Mouse (Mus musculus): ENCODE results near the gene Thsd4.

Gene Thsd4

GRCm38 (mm10) chr9:60141081-60141514 lies 380.7 kb downstream of the Thsd4 start:
- no peak for DNase-seq (ENCODE audit: low spot score)

DNA sequence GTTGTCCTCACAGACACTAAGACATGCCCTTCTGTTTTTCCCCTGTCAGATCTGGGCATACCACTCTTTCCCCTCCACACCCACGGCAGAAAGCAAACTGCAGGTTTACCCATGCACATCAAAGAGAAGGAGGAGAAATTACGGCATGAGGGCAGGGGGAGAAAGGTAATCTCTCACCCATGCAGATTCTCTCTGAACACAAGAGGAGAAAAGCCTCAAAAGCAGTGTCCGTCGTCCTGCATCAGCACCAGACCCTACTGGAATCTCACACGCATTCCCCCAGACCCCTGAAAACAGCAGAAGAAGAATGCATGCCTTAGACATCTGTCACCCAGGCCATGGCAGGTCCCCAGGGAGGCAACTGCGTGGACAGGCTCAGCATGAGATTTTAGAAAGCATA lies 381.4 kb downstream of the Thsd4 start:
- DNase-seq (ENCODE audit: low spot score), result no peak

DNA sequence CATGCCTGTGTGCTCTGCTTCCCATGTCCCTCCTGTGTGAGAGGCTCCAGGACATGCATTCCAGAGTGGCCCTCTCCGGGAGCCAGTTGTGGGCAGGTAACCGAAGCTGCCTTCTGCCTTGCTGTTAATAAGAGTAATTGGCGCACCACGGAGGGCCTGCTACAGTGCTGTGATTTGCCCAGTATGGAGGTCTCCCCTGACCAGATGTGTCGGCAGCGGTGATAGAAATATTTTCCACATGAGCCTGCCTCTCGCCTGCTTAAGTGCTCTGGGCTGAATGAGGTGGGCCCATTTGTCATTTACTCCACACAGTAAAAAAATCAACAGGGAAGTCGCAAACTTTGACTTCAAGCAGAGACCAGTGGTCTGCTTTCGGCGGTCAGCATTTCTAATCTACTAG lies 382.4 kb downstream of the Thsd4 start:
- DNase-seq (ENCODE audit: low spot score), result no peak

DNA sequence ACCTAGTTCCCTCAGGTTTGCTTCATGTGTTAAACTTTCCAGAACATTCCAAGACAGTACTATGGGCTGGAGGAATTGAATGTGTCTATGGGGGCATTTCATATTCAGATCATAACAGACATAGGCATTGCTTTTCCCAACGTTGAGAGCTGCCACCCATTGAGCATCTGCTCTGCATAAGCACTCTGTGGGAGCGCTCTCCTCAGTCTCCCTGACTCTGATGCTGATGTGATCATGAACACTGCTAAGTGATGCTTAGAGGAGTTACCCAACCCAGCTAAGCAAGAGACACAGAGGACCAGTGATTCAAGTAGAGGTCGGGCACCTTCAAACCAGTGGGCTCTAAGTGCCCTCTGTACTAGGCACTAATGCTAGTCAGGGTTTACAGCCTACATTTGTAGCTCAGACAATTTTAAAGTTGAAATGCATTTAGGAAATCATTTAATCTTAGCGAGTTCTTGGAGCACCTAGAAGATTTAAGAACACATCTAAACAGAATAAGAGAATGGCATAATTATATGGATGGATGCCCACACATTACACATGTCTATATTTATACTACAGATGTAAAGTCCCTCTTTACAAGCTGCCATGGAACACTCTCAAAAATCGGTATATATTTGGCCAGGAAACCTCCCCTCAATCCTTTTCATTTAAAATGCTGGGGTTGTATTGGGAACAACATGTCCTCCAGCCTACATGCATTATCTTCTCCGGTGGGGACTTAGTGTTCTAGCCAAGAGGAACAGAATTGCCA lies 392.4 kb downstream of the Thsd4 start:
- no peak for DNase-seq (ENCODE audit: low spot score)

- DNase-seq (ENCODE audit: low spot score), result no peak
Measured at GRCm38 (mm10) chr9:60126961-60127360, 394.9 kb downstream of the Thsd4 start.

GRCm38 (mm10) chr9:60124102-60124501 lies 397.7 kb downstream of the Thsd4 start:
- DNase-seq (ENCODE audit: low spot score), result no peak

DNA sequence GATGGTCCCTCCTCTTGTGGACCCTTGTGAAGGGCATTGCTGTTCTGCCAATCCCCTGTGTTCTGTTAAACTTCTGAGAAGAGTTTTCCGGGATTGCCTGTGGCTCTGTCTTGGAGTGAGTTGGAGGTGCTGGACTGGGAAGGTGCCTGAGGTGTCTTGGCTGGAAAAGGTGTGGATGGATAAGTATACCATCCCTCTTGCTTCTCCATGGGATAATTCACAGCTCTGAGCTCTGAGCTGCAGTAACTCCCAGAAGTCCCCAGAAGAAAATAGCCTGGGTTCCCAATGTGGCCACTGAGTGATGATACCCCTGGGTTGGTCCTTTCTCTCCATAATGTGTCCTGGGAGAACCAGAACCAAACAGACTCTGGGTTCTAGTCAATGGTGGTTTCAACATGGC lies 398.8 kb downstream of the Thsd4 start:
- no peak for DNase-seq (ENCODE audit: low spot score)

- DNase-seq (ENCODE audit: low spot score), result no peak
Measured at GRCm38 (mm10) chr9:60119846-60120245, 402.0 kb downstream of the Thsd4 start.

- no peak for DNase-seq (ENCODE audit: low spot score)
Measured at GRCm38 (mm10) chr9:60117831-60118230, 404.0 kb downstream of the Thsd4 start.

DNA sequence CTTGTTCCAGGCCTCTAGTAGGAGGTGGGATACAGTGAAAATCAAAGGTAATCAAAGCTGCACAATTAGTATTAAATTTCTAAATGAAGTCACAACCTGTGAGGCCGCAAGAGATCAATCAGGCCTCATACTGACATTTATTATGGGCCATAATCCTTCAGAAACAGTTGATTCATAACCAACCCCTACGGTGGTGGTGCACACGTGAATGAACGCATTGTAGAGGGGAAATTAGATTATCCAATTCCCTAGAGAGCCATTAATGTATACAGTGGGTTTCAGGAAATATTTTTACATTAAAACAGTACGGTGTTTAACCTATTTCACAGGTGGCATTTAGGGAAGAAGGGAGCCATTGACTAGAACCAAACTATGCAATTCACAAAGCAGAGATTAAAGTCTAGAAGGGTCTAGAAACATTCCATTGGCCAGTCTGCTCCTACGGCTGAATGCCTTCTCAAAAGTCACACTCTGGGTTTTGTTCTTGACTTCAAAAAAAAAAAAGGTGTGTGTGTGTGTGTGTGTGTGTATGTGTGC lies 406.1 kb downstream of the Thsd4 start:
- no peak for DNase-seq (ENCODE audit: low spot score)

GRCm38 (mm10) chr9:60115306-60115705 lies 406.5 kb downstream of the Thsd4 start:
- DNase-seq (ENCODE audit: low spot score), result no peak

GRCm38 (mm10) chr9:60110200-60110599 lies 411.6 kb downstream of the Thsd4 start:
- DNase-seq (ENCODE audit: low spot score), result no peak

DNA sequence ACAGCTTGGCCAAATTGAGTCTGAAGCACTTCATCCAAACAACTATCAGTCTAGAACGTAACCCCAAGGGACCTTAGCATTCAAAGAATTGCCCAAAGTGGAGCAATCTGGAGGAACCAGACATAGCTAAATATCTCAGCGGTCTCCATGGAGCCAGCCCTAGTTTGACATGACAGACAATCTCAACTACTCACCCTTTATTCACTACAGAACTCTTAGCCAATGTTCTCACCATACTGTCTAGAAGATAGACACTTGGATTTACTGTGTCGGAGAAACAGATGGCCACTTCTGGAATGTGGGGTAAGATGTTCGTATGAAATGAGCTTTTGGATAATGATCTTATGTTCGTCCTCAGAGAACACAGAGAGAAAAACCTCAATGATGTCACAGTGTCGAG lies 415.2 kb downstream of the Thsd4 start:
- no peak for DNase-seq (ENCODE audit: low spot score)

DNA sequence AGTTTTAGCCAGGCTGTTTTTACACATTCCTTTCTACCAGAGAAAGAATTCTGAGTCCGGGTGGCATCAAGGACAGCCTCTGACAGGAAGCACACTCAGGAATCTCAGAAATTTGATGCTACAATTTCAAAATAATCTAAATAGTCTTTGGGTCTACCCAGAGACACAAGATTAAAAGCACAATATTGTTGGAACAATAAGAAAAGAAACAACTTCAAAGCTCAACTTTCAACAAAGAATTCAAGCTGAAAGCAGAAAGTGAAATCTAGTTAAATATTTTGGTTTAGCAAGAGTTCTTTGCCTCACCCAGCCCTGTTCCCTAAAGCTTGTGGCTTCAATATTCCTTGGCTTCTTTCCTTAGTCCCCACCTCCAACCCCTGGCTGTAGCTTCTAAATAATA lies 415.7 kb downstream of the Thsd4 start:
- DNase-seq (ENCODE audit: low spot score), result no peak

DNA sequence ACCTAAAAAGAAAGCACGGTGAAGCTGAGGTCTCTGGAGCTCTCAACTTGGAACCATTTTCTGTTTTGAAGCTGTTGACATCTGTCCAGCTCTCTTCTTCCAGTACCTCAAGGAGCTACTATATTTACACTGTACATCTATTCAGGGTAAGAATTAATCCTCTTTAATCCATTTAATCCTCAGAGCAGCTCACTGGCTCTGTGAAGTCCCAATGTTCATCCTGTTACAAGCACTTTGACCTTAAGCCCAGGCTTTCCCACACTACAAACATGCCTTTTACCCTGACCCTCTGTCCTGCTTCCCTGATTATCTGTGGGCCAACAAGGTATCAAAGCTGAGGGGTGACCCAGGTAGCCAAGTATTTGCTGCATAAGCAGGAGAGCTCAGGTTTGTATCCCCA lies 427.6 kb downstream of the Thsd4 start:
- no peak for DNase-seq (ENCODE audit: low spot score)

DNA sequence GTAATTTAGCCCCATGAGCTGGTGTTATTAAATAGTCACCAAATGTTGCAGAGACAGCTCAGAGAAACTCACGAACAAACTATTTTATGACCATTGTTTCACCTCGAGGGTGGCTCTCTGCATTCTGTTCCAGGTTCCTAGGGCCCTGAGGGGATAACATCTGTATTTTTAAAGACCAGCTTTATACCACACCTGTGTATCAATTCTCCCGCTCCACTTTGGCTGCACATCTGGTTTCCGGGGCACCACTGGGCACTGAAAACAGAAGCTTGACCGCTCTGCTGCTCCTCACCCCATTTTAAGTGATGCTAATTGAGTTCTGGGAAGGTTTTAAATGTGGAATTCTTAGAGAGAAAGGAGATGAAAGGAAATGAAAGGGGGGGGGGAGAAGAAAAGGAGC lies 429.4 kb downstream of the Thsd4 start:
- DNase-seq (ENCODE audit: low spot score), result no peak

DNA sequence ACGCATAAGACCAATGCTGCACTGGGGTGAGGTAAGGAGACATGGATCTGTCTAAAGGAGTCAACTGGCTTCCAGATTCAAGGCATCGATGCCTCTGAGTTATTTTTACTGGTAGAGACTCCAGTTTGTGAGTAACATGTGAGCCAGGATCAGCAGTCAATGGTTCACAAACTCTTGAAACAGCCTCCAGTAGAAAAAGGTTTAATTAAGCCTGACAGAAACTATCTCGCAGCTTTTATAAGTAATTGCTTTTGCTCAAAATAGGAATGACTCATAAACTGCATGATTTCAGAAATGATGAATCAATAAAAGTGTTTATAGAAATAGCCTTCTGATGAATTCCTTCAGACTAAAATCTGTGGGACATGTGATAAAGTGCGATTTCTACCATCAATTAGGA lies 432.4 kb downstream of the Thsd4 start:
- DNase-seq (ENCODE audit: low spot score), result no peak

DNA sequence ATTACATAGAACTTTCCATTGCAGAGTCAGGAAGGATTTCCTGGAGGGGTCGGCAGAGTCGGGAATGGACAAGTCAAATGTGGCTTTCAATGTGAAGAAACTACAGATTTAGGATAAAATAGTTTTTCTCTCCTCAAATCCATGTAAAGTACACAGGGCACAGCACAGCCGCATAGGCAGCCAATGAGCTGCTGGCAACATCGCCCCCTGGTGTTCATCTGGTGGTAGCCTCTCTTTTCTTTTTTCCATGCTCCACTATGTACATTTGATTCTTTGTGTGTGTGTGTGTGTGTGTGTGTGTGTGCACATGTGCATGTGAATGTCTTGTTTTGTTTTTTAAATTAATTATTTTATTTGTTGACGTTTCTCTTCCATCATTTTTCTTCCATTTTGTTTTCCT lies 433.7 kb downstream of the Thsd4 start:
- no peak for DNase-seq (ENCODE audit: low spot score)

GRCm38 (mm10) chr9:60082107-60082581 lies 439.7 kb downstream of the Thsd4 start:
- DNase-seq (ENCODE audit: low spot score), result no peak

DNA sequence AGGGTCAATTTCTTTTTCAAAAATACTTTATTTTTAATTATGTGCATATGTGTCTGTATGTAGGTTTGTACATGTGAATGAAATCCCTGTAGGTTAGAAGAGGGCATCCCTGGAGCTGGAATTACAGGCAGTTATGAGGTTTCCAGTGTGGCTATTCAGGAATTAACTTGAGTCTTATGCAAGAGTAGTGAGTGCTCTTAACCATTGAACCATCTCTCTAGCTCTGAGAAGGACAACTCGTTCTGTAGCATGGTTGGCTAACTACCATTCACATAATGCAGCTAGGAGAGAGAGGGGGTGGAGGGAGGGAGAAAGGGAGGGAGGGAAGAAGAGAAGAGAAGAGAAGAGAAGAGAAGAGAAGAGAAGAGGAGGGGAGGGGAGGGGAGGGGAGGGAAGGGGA lies 444.1 kb downstream of the Thsd4 start:
- no peak for DNase-seq (ENCODE audit: low spot score)

GRCm38 (mm10) chr9:60076396-60076795 lies 445.4 kb downstream of the Thsd4 start:
- no peak for DNase-seq (ENCODE audit: low spot score)

DNA sequence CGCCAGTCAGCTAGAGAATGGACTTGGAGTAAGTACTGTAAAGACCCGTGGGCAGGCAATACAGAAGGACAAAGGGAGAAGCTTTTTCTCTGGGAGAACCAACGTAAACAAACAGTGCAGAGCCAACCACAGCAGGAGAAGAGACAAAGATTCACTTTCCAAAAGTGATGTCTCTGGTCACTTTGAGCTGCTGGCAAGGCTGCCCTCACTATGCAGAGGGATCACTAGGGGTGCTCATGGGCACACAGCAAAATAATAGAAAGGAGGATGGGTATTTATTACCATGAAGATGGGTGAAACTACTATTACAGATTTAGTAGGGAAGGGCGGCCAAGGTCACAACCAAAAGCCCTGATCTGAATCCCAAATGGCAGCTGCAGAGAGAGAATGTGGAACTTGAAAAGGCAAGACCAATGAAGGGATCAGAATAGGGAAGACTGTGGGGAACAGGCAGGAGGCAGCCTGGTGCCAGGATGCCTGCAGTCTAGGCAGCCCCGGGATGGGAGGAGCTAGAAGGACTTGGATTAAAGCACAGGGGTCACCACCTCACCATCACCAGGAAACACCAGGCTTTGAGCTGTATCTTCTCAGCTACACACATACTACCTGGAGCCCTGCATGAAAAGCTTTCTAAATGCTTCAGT lies 450.1 kb downstream of the Thsd4 start:
- DNase-seq (ENCODE audit: low spot score), result no peak

DNA sequence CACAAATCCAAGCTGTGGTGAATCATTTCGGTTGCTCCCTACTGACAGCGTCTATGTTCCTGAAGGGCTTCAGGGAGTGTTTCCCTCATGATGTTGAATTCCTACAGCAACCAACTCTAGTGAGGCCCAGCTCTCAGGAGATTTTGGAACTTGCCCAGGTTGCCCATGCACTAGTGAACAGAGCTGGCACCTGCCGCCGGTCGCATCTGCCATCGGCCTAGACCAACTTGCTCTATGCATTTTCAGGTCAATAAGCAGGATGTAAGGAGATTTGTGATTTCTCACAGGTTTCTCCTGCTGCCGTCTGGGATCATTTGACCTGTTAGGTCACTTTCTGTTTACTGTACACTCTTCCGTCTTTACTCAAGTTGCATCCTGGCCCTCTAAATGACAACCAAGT lies 454.6 kb downstream of the Thsd4 start:
- DNase-seq (ENCODE audit: low spot score), result no peak
